27 mouse cellular contexts compared by ENCODE assay signal in the genomic region with DNA sequence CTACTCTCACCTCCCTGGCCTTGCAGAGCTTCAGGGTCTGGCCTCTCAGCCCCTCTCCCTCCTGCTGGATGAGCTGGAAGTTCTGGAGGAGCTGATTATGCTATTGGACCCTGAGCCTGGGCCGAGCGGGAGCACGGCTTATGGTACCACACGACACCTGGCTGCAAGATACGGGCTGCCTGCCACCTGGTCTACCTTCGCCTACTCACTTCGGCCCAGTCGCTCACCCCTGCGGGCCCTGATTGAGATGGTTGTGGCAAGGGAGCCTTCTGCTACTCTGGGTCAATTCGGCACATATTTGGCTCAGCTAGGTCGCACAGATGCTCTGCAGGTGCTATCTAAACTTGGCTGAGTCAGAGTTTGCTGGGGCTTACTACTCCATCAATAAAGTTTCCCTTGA. TPM values are rescaled to one million over a fixed set of nuclear protein-coding genes. Genes with fewer than 3 reads are reported as not detected.
"Had no signal": no experiment of that assay in that cellular context is flagged by ENCODE, and none has a peak within 500 bp of the region (broad histone marks: within the 10 kb centered on the region; RNA-seq: fewer than 3 reads in every experiment).

No protein-coding gene starts in this region.

- H3K4me3 ChIP-seq: gastrocnemius, adult 2 months; heart, adult 2 months; heart, embryonic 13.5 days; heart, embryonic 15.5 days; hindbrain, embryonic 13.5 days; hindbrain, embryonic 15.5 days; kidney, embryonic 15.5 days; layer of hippocampus, adult 2 months; left cerebral cortex, adult 2 months; limb, embryonic 10.5 days; limb, embryonic 12.5 days; liver, embryonic 13.5 days; liver, embryonic 15.5 days had no signal

- H3K9me3 ChIP-seq: heart, embryonic 13.5 days; heart, embryonic 15.5 days; hindbrain, embryonic 13.5 days; hindbrain, embryonic 15.5 days; kidney, embryonic 15.5 days; limb, embryonic 10.5 days; limb, embryonic 12.5 days; liver, embryonic 13.5 days; liver, embryonic 15.5 days had no signal

- ATAC-seq: hindbrain, postnatal 0 days; intestine, embryonic 16.5 days had no signal

- H3K27me3 ChIP-seq: heart, embryonic 13.5 days; heart, embryonic 15.5 days; hindbrain, embryonic 13.5 days; hindbrain, embryonic 15.5 days; kidney, embryonic 15.5 days; limb, embryonic 12.5 days; liver, embryonic 13.5 days; liver, embryonic 15.5 days had no signal

- DNase-seq: gastrocnemius, adult 2 months; gastrocnemius, postnatal 10 days; gastrocnemius, postnatal 25 days; heart, adult 11 months; heart, adult 2 months; heart, postnatal 14 days; heart, postnatal 36 days; kidney, adult 11 months; kidney, adult 2 months; kidney, adult 9 months; kidney, postnatal 14 days; kidney, postnatal 36 days; liver; liver, embryonic 13.5 days had no signal

RNA-seq across cellular contexts. Expression of a gene that starts 2.3 kb away (rescaled TPM):
- total RNA-seq: hematopoietic stem cell, adult 5-6 weeks had no signal
